Mouse (Mus musculus): ENCODE measurements around the gene Drosha. TPM values are rescaled to one million over a fixed set of nuclear protein-coding genes. Genes with fewer than 3 reads are reported as not detected.

Drosha gene
- polyA plus RNA-seq, 1 experiment from 2014 or later, result 40.5 TPM

- peaks cover 28% of the 10 kb centered on the region for H3K36me3 ChIP-seq (ENCODE audit: insufficient read depth, low read length)
- H3K9me3 ChIP-seq (ENCODE audit: low read length), result no peaks in the 10 kb centered on the region
- 69% methylated on average over 2 of the region's 2 CpGs for WGBS
- no peak for ATAC-seq (ENCODE audit: low FRiP score, low TSS enrichment)
- H3K4me3 ChIP-seq (ENCODE audit: low read length), result no peak overlapping the region
- no peak overlapping the region for H3K4me2 ChIP-seq (replicated peaks; ENCODE audit: low read depth, low read length)
- H3K4me1 ChIP-seq (ENCODE audit: insufficient read depth, low read length), result no peaks in the 10 kb centered on the region
- H3K9ac ChIP-seq (replicated peaks; ENCODE audit: low read length), result no peak overlapping the region
- H3K27me3 ChIP-seq (ENCODE audit: insufficient read depth, low read length), result no peaks in the 10 kb centered on the region
- no peak overlapping the region for H3K27ac ChIP-seq (ENCODE audit: low read length)
These were observed 51.7 kb downstream of the Drosha start for GRCm38 (mm10) chr15:12876266-12876665.

GRCm38 (mm10) chr15:12876881-12877280 lies 52.3 kb downstream of the Drosha start:
- 94% methylated on average over 4 of the region's 4 CpGs for WGBS

GRCm38 (mm10) chr15:12877934-12878333 lies 53.3 kb downstream of the Drosha start:
- Histone ChIP-seq H3K9me3 (ENCODE audit: low read length) (no peaks in the 10 kb centered on the region), H3K4me3 (ENCODE audit: low read length) (no peak overlapping the region), H3K4me2 (replicated peaks; ENCODE audit: low read depth, low read length) (no peak overlapping the region), H3K27me3 (ENCODE audit: insufficient read depth, low read length) (no peaks in the 10 kb centered on the region), H3K36me3 (ENCODE audit: insufficient read depth, low read length) (peaks cover 39% of the 10 kb centered on the region), H3K4me1 (ENCODE audit: insufficient read depth, low read length) (no peaks in the 10 kb centered on the region), H3K9ac (replicated peaks; ENCODE audit: low read length) (no peak overlapping the region), H3K27ac (ENCODE audit: low read length) (no peak overlapping the region)
- ATAC-seq (ENCODE audit: low FRiP score, low TSS enrichment), result no peak
- WGBS, result 95% methylated on average over 12 of the region's 12 CpGs

More at GRCm38 (mm10) chr15:12876881-12877280, 52.3 kb downstream of the Drosha start:
- Histone ChIP-seq H3K9ac (replicated peaks; ENCODE audit: low read length) (no peak overlapping the region), H3K36me3 (ENCODE audit: insufficient read depth, low read length) (peaks cover 29% of the 10 kb centered on the region), H3K27me3 (ENCODE audit: insufficient read depth, low read length) (no peaks in the 10 kb centered on the region), H3K4me1 (ENCODE audit: insufficient read depth, low read length) (no peaks in the 10 kb centered on the region), H3K4me2 (replicated peaks; ENCODE audit: low read depth, low read length) (no peak overlapping the region), H3K4me3 (ENCODE audit: low read length) (no peak overlapping the region), H3K27ac (ENCODE audit: low read length) (no peak overlapping the region), H3K9me3 (ENCODE audit: low read length) (no peaks in the 10 kb centered on the region)
- no peak for ATAC-seq (ENCODE audit: low FRiP score, low TSS enrichment)

- Histone ChIP-seq H3K4me2 (replicated peaks; ENCODE audit: low read depth, low read length) (no peak overlapping the region), H3K4me1 (ENCODE audit: insufficient read depth, low read length) (no peaks in the 10 kb centered on the region), H3K36me3 (ENCODE audit: insufficient read depth, low read length) (peaks cover 43% of the 10 kb centered on the region), H3K9me3 (ENCODE audit: low read length) (no peaks in the 10 kb centered on the region), H3K27me3 (ENCODE audit: insufficient read depth, low read length) (no peaks in the 10 kb centered on the region), H3K27ac (ENCODE audit: low read length) (no peak overlapping the region), H3K4me3 (ENCODE audit: low read length) (no peak overlapping the region), H3K9ac (replicated peaks; ENCODE audit: low read length) (no peak overlapping the region)
- WGBS, result 89% methylated on average over 9 of the region's 9 CpGs
- no peak for ATAC-seq (ENCODE audit: low FRiP score, low TSS enrichment)
These were observed 54.0 kb downstream of the Drosha start for GRCm38 (mm10) chr15:12878581-12878980.

GRCm38 (mm10) chr15:12879937-12880336 lies 55.3 kb downstream of the Drosha start:
- Histone ChIP-seq H3K9ac (replicated peaks; ENCODE audit: low read length) (no peak overlapping the region), H3K27ac (ENCODE audit: low read length) (0 out of 2 replicates have a peak overlapping the region, but pooled peaks have one; percentile 5), H3K4me2 (replicated peaks; ENCODE audit: low read depth, low read length) (no peak overlapping the region), H3K4me3 (ENCODE audit: low read length) (no peak overlapping the region), H3K9me3 (ENCODE audit: low read length) (no peaks in the 10 kb centered on the region), H3K4me1 (ENCODE audit: insufficient read depth, low read length) (no peaks in the 10 kb centered on the region), H3K27me3 (ENCODE audit: insufficient read depth, low read length) (no peaks in the 10 kb centered on the region), H3K36me3 (ENCODE audit: insufficient read depth, low read length) (peaks cover 52% of the 10 kb centered on the region)
- WGBS, result 66% methylated on average over 8 of the region's 8 CpGs
- no peak for ATAC-seq (ENCODE audit: low FRiP score, low TSS enrichment)

- Histone ChIP-seq H3K4me1 (ENCODE audit: insufficient read depth, low read length) (no peaks in the 10 kb centered on the region), H3K36me3 (ENCODE audit: insufficient read depth, low read length) (peaks cover 70% of the 10 kb centered on the region), H3K4me3 (ENCODE audit: low read length) (no peak overlapping the region), H3K4me2 (replicated peaks; ENCODE audit: low read depth, low read length) (no peak overlapping the region), H3K27ac (ENCODE audit: low read length) (no peak overlapping the region), H3K27me3 (ENCODE audit: insufficient read depth, low read length) (no peaks in the 10 kb centered on the region), H3K9ac (replicated peaks; ENCODE audit: low read length) (no peak overlapping the region), H3K9me3 (ENCODE audit: low read length) (no peaks in the 10 kb centered on the region)
- WGBS, result 88% methylated on average over 15 of the region's 15 CpGs
- ATAC-seq (ENCODE audit: low FRiP score, low TSS enrichment), result no peak
These were observed 60.2 kb downstream of the Drosha start for GRCm38 (mm10) chr15:12884855-12885254.

GRCm38 (mm10) chr15:12885361-12885760 lies 60.7 kb downstream of the Drosha start:
- 96% methylated on average over 11 of the region's 11 CpGs for WGBS
- Histone ChIP-seq H3K4me2 (replicated peaks; ENCODE audit: low read depth, low read length) (no peak overlapping the region), H3K9ac (replicated peaks; ENCODE audit: low read length) (no peak overlapping the region), H3K27me3 (ENCODE audit: insufficient read depth, low read length) (no peaks in the 10 kb centered on the region), H3K9me3 (ENCODE audit: low read length) (no peaks in the 10 kb centered on the region), H3K4me1 (ENCODE audit: insufficient read depth, low read length) (no peaks in the 10 kb centered on the region), H3K36me3 (ENCODE audit: insufficient read depth, low read length) (peaks cover 73% of the 10 kb centered on the region), H3K4me3 (ENCODE audit: low read length) (no peak overlapping the region), H3K27ac (ENCODE audit: low read length) (no peak overlapping the region)
- no peak for ATAC-seq (ENCODE audit: low FRiP score, low TSS enrichment)

GRCm38 (mm10) chr15:12887206-12887605 lies 62.6 kb downstream of the Drosha start:
- Histone ChIP-seq H3K9me3 (ENCODE audit: low read length) (no peaks in the 10 kb centered on the region), H3K9ac (replicated peaks; ENCODE audit: low read length) (no peak overlapping the region), H3K4me1 (ENCODE audit: insufficient read depth, low read length) (no peaks in the 10 kb centered on the region), H3K27me3 (ENCODE audit: insufficient read depth, low read length) (no peaks in the 10 kb centered on the region), H3K27ac (ENCODE audit: low read length) (no peak overlapping the region), H3K4me2 (replicated peaks; ENCODE audit: low read depth, low read length) (no peak overlapping the region), H3K36me3 (ENCODE audit: insufficient read depth, low read length) (peaks cover 76% of the 10 kb centered on the region), H3K4me3 (ENCODE audit: low read length) (no peak overlapping the region)
- 92% methylated on average over 8 of the region's 8 CpGs for WGBS
- no peak for ATAC-seq (ENCODE audit: low FRiP score, low TSS enrichment)

GRCm38 (mm10) chr15:12888312-12888711 lies 63.7 kb downstream of the Drosha start:
- H3K36me3 ChIP-seq (ENCODE audit: insufficient read depth, low read length), result peaks cover 66% of the 10 kb centered on the region

GRCm38 (mm10) chr15:12889909-12890308 lies 65.3 kb downstream of the Drosha start:
- Histone ChIP-seq H3K9me3 (ENCODE audit: low read length) (no peaks in the 10 kb centered on the region), H3K4me2 (replicated peaks; ENCODE audit: low read depth, low read length) (no peak overlapping the region), H3K4me1 (ENCODE audit: insufficient read depth, low read length) (no peaks in the 10 kb centered on the region), H3K4me3 (ENCODE audit: low read length) (no peak overlapping the region), H3K27ac (ENCODE audit: low read length) (no peak overlapping the region), H3K36me3 (ENCODE audit: insufficient read depth, low read length) (peaks cover 64% of the 10 kb centered on the region), H3K9ac (replicated peaks; ENCODE audit: low read length) (no peak overlapping the region), H3K27me3 (ENCODE audit: insufficient read depth, low read length) (no peaks in the 10 kb centered on the region)
- no peak for ATAC-seq (ENCODE audit: low FRiP score, low TSS enrichment)
- 96% methylated on average over 11 of the region's 11 CpGs for WGBS

More at GRCm38 (mm10) chr15:12888312-12888711, 63.7 kb downstream of the Drosha start:
- Histone ChIP-seq H3K4me1 (ENCODE audit: insufficient read depth, low read length) (no peaks in the 10 kb centered on the region), H3K27ac (ENCODE audit: low read length) (no peak overlapping the region), H3K9me3 (ENCODE audit: low read length) (no peaks in the 10 kb centered on the region), H3K27me3 (ENCODE audit: insufficient read depth, low read length) (no peaks in the 10 kb centered on the region), H3K4me3 (ENCODE audit: low read length) (no peak overlapping the region), H3K4me2 (replicated peaks; ENCODE audit: low read depth, low read length) (no peak overlapping the region), H3K9ac (replicated peaks; ENCODE audit: low read length) (no peak overlapping the region)
- WGBS, result 94% methylated on average over 4 of the region's 4 CpGs
- ATAC-seq (ENCODE audit: low FRiP score, low TSS enrichment), result no peak

All from kidney, embryonic 16.5 days (tissue).